Mouse (Mus musculus): ENCODE data around the gene U2af1. TPM values are rescaled to one million over a fixed set of nuclear protein-coding genes. Genes with fewer than 3 reads are reported as not detected.
A peak's percentile ranks its signal among the peaks of the same experiment; 100 is the strongest.

Gene U2af1
- polyA plus RNA-seq, 1 experiment, result 135 TPM

GRCm38 (mm10) chr17:31639651-31640050 lies 19.0 kb downstream of the U2af1 start:
- no peak overlapping the region for H3K4me2 ChIP-seq (ENCODE audit: low read depth)
- no peak for TF ChIP-seq MAX (IDR thresholded peaks at IDR 0.05; ENCODE audit: low read depth)
- TF ChIP-seq REST (IDR thresholded peaks at IDR 0.05; ENCODE audit: insufficient read depth, insufficient read length), result no peak
- TF ChIP-seq USF1 (IDR thresholded peaks at IDR 0.05; ENCODE audit: low read depth), result no peak
- no peak for TF ChIP-seq E2F4 (IDR thresholded peaks at IDR 0.05; ENCODE audit: insufficient read depth)
- TF ChIP-seq POLR2A (IDR thresholded peaks at IDR 0.05; ENCODE audit: insufficient read length, low read depth), result no peak
- no peak for TF ChIP-seq MYOG (IDR thresholded peaks at IDR 0.05; ENCODE audit: control insufficient read depth in 1 of 3, insufficient read depth in 1 of 3, insufficient read length in 2 of 3, low read depth in 2 of 3)
- TF ChIP-seq TCF12 (IDR thresholded peaks at IDR 0.05; ENCODE audit: insufficient read depth, poor library complexity, severe bottlenecking), result no peak
- TF ChIP-seq CEBPB (IDR thresholded peaks at IDR 0.05; ENCODE audit: insufficient read depth, poor library complexity, severe bottlenecking), result no peak
- TF ChIP-seq TCF3 (IDR thresholded peaks at IDR 0.05; ENCODE audit: insufficient read length, low read depth), result no peak
- no peak for TF ChIP-seq SRF (IDR thresholded peaks at IDR 0.05; ENCODE audit: control insufficient read depth, insufficient read length, low read depth)
- no peak for TF ChIP-seq POLR2AphosphoS2 (IDR thresholded peaks at IDR 0.05; ENCODE audit: insufficient read length, low read depth)
- no peak for TF ChIP-seq MYOD1 (IDR thresholded peaks at IDR 0.05; ENCODE audit: control insufficient read depth in 1 of 3, insufficient read length in 2 of 3, low read depth in 2 of 3)
- no peaks in the 10 kb centered on the region for H3K36me3 ChIP-seq (ENCODE audit: control insufficient read depth, insufficient read depth)
- peaks cover 19% of the 10 kb centered on the region for H3K27me3 ChIP-seq (ENCODE audit: control insufficient read depth, insufficient read depth, insufficient read length)
- H3ac ChIP-seq (ENCODE audit: control insufficient read depth, insufficient read length), result no peak overlapping the region
- H3K4me3 ChIP-seq, result no peak overlapping the region
- no peaks in the 10 kb centered on the region for H3K79me2 ChIP-seq (ENCODE audit: control insufficient read depth, insufficient read depth)

- Histone ChIP-seq H3K4me3 (no peak overlapping the region), H3K36me3 (ENCODE audit: control insufficient read depth, insufficient read depth) (no peaks in the 10 kb centered on the region), H3K79me2 (ENCODE audit: control insufficient read depth, insufficient read depth) (no peaks in the 10 kb centered on the region), H3ac (ENCODE audit: control insufficient read depth, insufficient read length) (no peak overlapping the region), H3K27me3 (ENCODE audit: control insufficient read depth, insufficient read depth, insufficient read length) (peaks cover 19% of the 10 kb centered on the region), H3K4me2 (ENCODE audit: low read depth) (no peak overlapping the region)
- TF ChIP-seq POLR2AphosphoS2 (IDR thresholded peaks at IDR 0.05; ENCODE audit: insufficient read length, low read depth) (no peak), MYOG (IDR thresholded peaks at IDR 0.05; ENCODE audit: control insufficient read depth in 1 of 3, insufficient read depth in 1 of 3, insufficient read length in 2 of 3, low read depth in 2 of 3) (no peak)
These were observed 20.7 kb downstream of the U2af1 start for GRCm38 (mm10) chr17:31637866-31638570.

- TF ChIP-seq POLR2AphosphoS2 (IDR thresholded peaks at IDR 0.05; ENCODE audit: insufficient read length, low read depth) (no peak), REST (IDR thresholded peaks at IDR 0.05; ENCODE audit: insufficient read depth, insufficient read length) (no peak), POLR2A (IDR thresholded peaks at IDR 0.05; ENCODE audit: insufficient read length, low read depth) (no peak), E2F4 (IDR thresholded peaks at IDR 0.05; ENCODE audit: insufficient read depth) (no peak)
- H3K4me2 ChIP-seq (ENCODE audit: low read depth), result peak within 1 kb of the TSS; percentile 50
- no peak within 1 kb of the TSS for H3ac ChIP-seq (ENCODE audit: control insufficient read depth, insufficient read length)
These were observed 21.5 kb downstream of the U2af1 start, which contains the start of gene Cbs for GRCm38 (mm10) chr17:31636942-31637811. Gene Cbs (minus strand): TSS chr17:31637238.

GRCm38 (mm10) chr17:31636277-31636941 lies 22.3 kb downstream of the U2af1 start:
- Histone ChIP-seq H3K36me3 (ENCODE audit: control insufficient read depth, insufficient read depth) (no peaks in the 10 kb centered on the region), H3ac (ENCODE audit: control insufficient read depth, insufficient read length) (no peak overlapping the region), H3K4me2 (ENCODE audit: low read depth) (peak overlapping the region; percentile 50), H3K4me3 (no peak overlapping the region), H3K27me3 (ENCODE audit: control insufficient read depth, insufficient read depth, insufficient read length) (peaks cover 19% of the 10 kb centered on the region), H3K79me2 (ENCODE audit: control insufficient read depth, insufficient read depth) (no peaks in the 10 kb centered on the region)
- TF ChIP-seq USF1 (IDR thresholded peaks at IDR 0.05; ENCODE audit: low read depth) (no peak), MYOG (IDR thresholded peaks at IDR 0.05; ENCODE audit: control insufficient read depth in 1 of 3, insufficient read depth in 1 of 3, insufficient read length in 2 of 3, low read depth in 2 of 3) (peak in 1 of 3 experiments; percentile 19), REST (IDR thresholded peaks at IDR 0.05; ENCODE audit: insufficient read depth, insufficient read length) (no peak), CEBPB (IDR thresholded peaks at IDR 0.05; ENCODE audit: insufficient read depth, poor library complexity, severe bottlenecking) (no peak), E2F4 (IDR thresholded peaks at IDR 0.05; ENCODE audit: insufficient read depth) (no peak)

More at GRCm38 (mm10) chr17:31636942-31637811, 21.5 kb downstream of the U2af1 start, which contains the start of gene Cbs:
- Histone ChIP-seq H3K79me2 (ENCODE audit: control insufficient read depth, insufficient read depth) (no peaks in the 10 kb centered on the region), H3K27me3 (ENCODE audit: control insufficient read depth, insufficient read depth, insufficient read length) (peaks cover 19% of the 10 kb centered on the region), H3K36me3 (ENCODE audit: control insufficient read depth, insufficient read depth) (no peaks in the 10 kb centered on the region), H3K4me3 (no peak within 1 kb of the TSS)

GRCm38 (mm10) chr17:31635781-31636180 lies 22.9 kb downstream of the U2af1 start:
- Histone ChIP-seq H3K27me3 (ENCODE audit: control insufficient read depth, insufficient read depth, insufficient read length) (peaks cover 19% of the 10 kb centered on the region), H3K4me2 (ENCODE audit: low read depth) (no peak overlapping the region), H3ac (ENCODE audit: control insufficient read depth, insufficient read length) (no peak overlapping the region), H3K4me3 (no peak overlapping the region), H3K79me2 (ENCODE audit: control insufficient read depth, insufficient read depth) (no peaks in the 10 kb centered on the region), H3K36me3 (ENCODE audit: control insufficient read depth, insufficient read depth) (no peaks in the 10 kb centered on the region)
- TF ChIP-seq CEBPB (IDR thresholded peaks at IDR 0.05; ENCODE audit: insufficient read depth, poor library complexity, severe bottlenecking), result no peak
